Mouse (Mus musculus): ENCODE measurements at regions not wholly inside any gene's neighbourhood (a gene's known extent, or its start where the extent isn't known, plus 50 kb on each side); places are given as distances from the start of the nearest gene placed in this dataset.

DNA sequence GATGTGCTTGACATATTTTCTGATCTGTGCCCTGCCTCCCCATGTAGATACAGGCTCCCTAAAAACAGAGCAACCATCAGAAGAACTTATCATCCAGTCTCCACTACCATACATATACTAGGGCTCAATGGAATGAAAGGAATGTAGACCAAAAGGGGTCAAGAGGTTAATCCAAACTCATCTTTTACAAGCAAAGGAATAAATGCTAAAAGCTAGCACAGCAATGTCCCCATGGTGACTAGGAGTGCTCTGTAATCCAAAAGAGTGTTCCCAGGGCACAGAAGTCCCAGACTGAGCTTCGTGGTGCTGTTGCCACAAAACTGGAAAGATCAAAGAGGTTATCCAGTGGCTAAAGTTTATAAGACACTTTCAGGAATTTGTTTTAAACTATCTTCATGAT is 763.5 kb downstream of the Cypt12 start:
- no peaks in the 10 kb centered on the region for H3K9me3 ChIP-seq (replicated peaks)
- ATAC-seq (replicated peaks; ENCODE audit: insufficient number of reproducible peaks, insufficient read depth, low FRiP score, low read depth), result no peak
- H3K27ac ChIP-seq, result no peak overlapping the region
- H3K4me3 ChIP-seq, result no peak overlapping the region
- H3K4me2 ChIP-seq, result no peak overlapping the region
- H3K9ac ChIP-seq, result no peak overlapping the region
- no peaks in the 10 kb centered on the region for H3K4me1 ChIP-seq (replicated peaks)
- WGBS, result 30% methylated on average over 1 of the region's 1 CpGs
- no peaks in the 10 kb centered on the region for H3K27me3 ChIP-seq
- H3K36me3 ChIP-seq, result no peaks in the 10 kb centered on the region

GRCm38 (mm10) chr3:18713986-18714385 is 765.8 kb downstream of the Cypt12 start:
- Histone ChIP-seq H3K9ac (no peak overlapping the region), H3K9me3 (replicated peaks) (no peaks in the 10 kb centered on the region), H3K4me2 (no peak overlapping the region), H3K27me3 (no peaks in the 10 kb centered on the region), H3K4me1 (replicated peaks) (no peaks in the 10 kb centered on the region), H3K4me3 (no peak overlapping the region), H3K36me3 (no peaks in the 10 kb centered on the region), H3K27ac (no peak overlapping the region)
- 87% methylated on average over 7 of the region's 7 CpGs for WGBS
- ATAC-seq (replicated peaks; ENCODE audit: insufficient number of reproducible peaks, insufficient read depth, low FRiP score, low read depth), result no peak

DNA sequence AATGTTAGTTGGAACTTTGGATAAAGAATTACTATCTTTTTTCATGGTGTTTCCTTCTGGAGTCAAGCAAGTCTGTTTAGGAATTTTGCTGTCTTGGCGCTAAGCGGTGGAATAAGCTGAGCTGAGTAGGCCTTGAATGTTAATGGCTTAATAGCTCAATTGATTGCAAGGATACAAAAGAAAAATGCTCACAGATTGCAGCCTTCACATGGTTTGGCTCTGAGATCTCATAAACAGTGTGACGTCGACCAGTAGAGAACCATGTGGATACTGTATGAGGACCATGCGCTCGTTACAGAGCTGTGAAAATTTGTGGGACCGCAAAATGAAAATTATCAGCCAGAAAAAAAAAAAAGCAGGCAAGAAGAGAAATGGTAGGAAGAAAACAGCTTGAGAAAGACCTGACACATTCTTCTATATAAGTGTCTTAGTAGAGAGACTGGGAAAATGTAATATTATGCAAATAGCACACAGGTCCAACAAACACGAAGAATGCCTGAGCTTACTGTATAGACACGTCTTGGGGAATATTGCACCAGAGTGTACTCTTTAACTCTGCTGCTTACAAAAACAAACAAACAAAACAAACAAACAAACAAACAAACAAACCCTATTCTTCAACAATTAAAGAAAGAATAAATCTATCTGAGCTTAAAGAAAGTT is 766.9 kb downstream of the Cypt12 start:
- Histone ChIP-seq H3K9me3 (replicated peaks) (no peaks in the 10 kb centered on the region), H3K36me3 (no peaks in the 10 kb centered on the region), H3K9ac (no peak overlapping the region), H3K4me3 (no peak overlapping the region), H3K27me3 (no peaks in the 10 kb centered on the region), H3K27ac (no peak overlapping the region), H3K4me2 (no peak overlapping the region), H3K4me1 (replicated peaks) (no peaks in the 10 kb centered on the region)
- WGBS, result 92% methylated on average over 9 of the region's 9 CpGs
- ATAC-seq (replicated peaks; ENCODE audit: insufficient number of reproducible peaks, insufficient read depth, low FRiP score, low read depth), result no peak

GRCm38 (mm10) chr3:18715776-18716175 is 767.6 kb downstream of the Cypt12 start:
- WGBS, result 69% methylated on average over 5 of the region's 5 CpGs
- no peak for ATAC-seq (replicated peaks; ENCODE audit: insufficient number of reproducible peaks, insufficient read depth, low FRiP score, low read depth)
- Histone ChIP-seq H3K4me3 (no peak overlapping the region), H3K27me3 (no peaks in the 10 kb centered on the region), H3K9ac (no peak overlapping the region), H3K9me3 (replicated peaks) (no peaks in the 10 kb centered on the region), H3K4me1 (replicated peaks) (no peaks in the 10 kb centered on the region), H3K4me2 (no peak overlapping the region), H3K27ac (no peak overlapping the region), H3K36me3 (no peaks in the 10 kb centered on the region)

- no peaks in the 10 kb centered on the region for H3K9me3 ChIP-seq (replicated peaks)
- no peak overlapping the region for H3K27ac ChIP-seq
- H3K36me3 ChIP-seq, result no peaks in the 10 kb centered on the region
- WGBS, result 91% methylated on average over 1 of the region's 1 CpGs
- no peaks in the 10 kb centered on the region for H3K27me3 ChIP-seq
- H3K4me2 ChIP-seq, result no peak overlapping the region
- no peaks in the 10 kb centered on the region for H3K4me1 ChIP-seq (replicated peaks)
- no peak for ATAC-seq (replicated peaks; ENCODE audit: insufficient number of reproducible peaks, insufficient read depth, low FRiP score, low read depth)
- H3K9ac ChIP-seq, result no peak overlapping the region
- H3K4me3 ChIP-seq, result no peak overlapping the region
These were observed 777.3 kb downstream of the Cypt12 start for GRCm38 (mm10) chr3:18725507-18725906.

GRCm38 (mm10) chr3:18731251-18731650 is 783.0 kb downstream of the Cypt12 start:
- H3K36me3 ChIP-seq, result no peaks in the 10 kb centered on the region
- no peaks in the 10 kb centered on the region for H3K9me3 ChIP-seq (replicated peaks)
- H3K27ac ChIP-seq, result no peak overlapping the region
- no peak overlapping the region for H3K4me2 ChIP-seq
- no peaks in the 10 kb centered on the region for H3K27me3 ChIP-seq
- H3K4me1 ChIP-seq (replicated peaks), result no peaks in the 10 kb centered on the region
- H3K9ac ChIP-seq, result no peak overlapping the region
- ATAC-seq (replicated peaks; ENCODE audit: insufficient number of reproducible peaks, insufficient read depth, low FRiP score, low read depth), result no peak
- WGBS, result 39% methylated on average over 1 of the region's 1 CpGs
- no peak overlapping the region for H3K4me3 ChIP-seq

DNA sequence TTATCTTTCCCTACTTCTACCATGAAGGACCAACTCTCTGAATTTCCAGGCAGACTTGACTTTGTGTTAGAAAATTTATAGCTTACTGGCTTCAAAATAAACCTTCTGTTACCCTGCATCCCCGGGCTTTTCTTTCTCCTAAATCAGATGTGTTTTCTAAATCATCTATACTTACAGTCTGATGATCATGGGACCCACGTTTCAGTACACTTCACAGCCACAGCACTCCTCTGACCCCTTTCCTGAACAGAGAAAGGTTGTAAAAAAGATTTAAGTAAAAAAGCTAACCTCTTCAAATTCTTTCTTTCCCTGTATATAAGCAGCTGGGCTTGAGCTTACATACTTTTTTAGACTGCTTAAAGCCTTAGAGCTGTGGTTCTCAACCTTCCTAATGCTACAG is 783.5 kb downstream of the Cypt12 start:
- Histone ChIP-seq H3K9me3 (replicated peaks) (no peaks in the 10 kb centered on the region), H3K27ac (no peak overlapping the region), H3K36me3 (no peaks in the 10 kb centered on the region), H3K4me3 (no peak overlapping the region), H3K27me3 (no peaks in the 10 kb centered on the region), H3K9ac (no peak overlapping the region), H3K4me1 (replicated peaks) (no peaks in the 10 kb centered on the region), H3K4me2 (no peak overlapping the region)
- WGBS, result 51% methylated on average over 2 of the region's 2 CpGs
- ATAC-seq (replicated peaks; ENCODE audit: insufficient number of reproducible peaks, insufficient read depth, low FRiP score, low read depth), result no peak

DNA sequence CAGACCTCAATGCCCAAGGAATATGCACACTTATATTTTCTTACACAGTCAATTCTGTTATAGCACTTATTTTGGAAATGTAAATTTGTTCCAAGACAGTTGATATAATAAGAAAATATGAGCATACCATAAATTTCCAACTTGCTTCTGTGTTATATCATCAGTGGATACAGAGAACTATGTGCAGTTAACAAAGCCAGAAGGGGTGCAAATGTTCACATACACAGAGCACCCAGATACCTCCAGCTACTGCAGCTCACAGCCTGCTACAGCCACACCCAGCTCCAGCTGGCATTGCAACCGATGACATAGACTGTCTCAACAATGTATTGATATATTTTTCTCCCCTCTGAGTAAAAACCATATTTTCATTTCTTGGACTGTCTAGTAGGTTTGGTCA is 785.3 kb downstream of the Cypt12 start:
- H3K27me3 ChIP-seq, result no peaks in the 10 kb centered on the region
- H3K27ac ChIP-seq, result no peak overlapping the region
- H3K36me3 ChIP-seq, result no peaks in the 10 kb centered on the region
- H3K4me2 ChIP-seq, result no peak overlapping the region
- WGBS, result 87% methylated on average over 1 of the region's 1 CpGs
- no peak overlapping the region for H3K4me3 ChIP-seq
- H3K9me3 ChIP-seq (replicated peaks), result no peaks in the 10 kb centered on the region
- no peak for ATAC-seq (replicated peaks; ENCODE audit: insufficient number of reproducible peaks, insufficient read depth, low FRiP score, low read depth)
- no peak overlapping the region for H3K9ac ChIP-seq
- H3K4me1 ChIP-seq (replicated peaks), result no peaks in the 10 kb centered on the region

DNA sequence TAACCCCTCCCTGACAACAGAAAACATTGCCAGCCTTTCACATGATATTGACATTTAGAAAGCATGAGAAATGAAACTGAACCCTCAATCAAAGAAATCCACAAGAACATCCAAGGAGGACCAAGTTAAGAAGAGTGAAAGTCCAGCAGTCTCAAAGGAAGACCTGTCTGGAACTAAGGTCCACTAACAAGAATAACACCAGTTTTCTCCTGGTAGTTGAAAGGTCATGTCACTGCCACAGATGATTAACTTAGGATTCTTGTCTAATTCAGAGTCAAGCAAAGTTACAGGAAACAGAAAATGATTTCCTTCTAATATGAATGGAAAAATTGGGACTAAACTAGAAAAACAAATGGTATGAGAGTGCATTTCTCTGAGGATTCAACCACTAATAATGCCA is 790.7 kb downstream of the Cypt12 start:
- Histone ChIP-seq H3K27ac (no peak overlapping the region), H3K36me3 (no peaks in the 10 kb centered on the region), H3K27me3 (no peaks in the 10 kb centered on the region), H3K9ac (no peak overlapping the region), H3K4me3 (no peak overlapping the region), H3K9me3 (replicated peaks) (no peaks in the 10 kb centered on the region), H3K4me1 (replicated peaks) (no peaks in the 10 kb centered on the region), H3K4me2 (no peak overlapping the region)
- no peak for ATAC-seq (replicated peaks; ENCODE audit: insufficient number of reproducible peaks, insufficient read depth, low FRiP score, low read depth)

DNA sequence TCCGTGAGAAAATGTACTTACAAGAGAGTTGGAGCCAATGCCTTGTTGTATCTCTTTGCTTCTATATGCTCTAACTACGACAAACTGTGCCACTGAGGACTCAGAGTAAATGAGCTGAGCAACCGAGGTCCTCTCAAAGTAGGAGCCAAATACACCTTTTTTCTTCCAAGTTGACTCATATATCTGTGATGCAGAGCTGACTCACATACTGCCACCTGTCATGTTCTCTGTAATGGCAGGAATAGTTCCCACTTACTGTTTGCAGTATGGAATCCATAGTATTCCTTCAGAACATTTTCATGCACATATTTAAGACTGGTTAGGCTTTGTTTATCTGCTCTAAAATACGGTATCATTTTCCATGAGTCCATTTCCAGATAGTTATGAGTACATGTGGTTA is 792.1 kb downstream of the Cypt12 start:
- no peak overlapping the region for H3K9ac ChIP-seq
- 78% methylated on average over 4 of the region's 4 CpGs for WGBS
- no peak overlapping the region for H3K4me2 ChIP-seq
- H3K4me1 ChIP-seq (replicated peaks), result no peaks in the 10 kb centered on the region
- H3K36me3 ChIP-seq, result no peaks in the 10 kb centered on the region
- H3K9me3 ChIP-seq (replicated peaks), result no peaks in the 10 kb centered on the region
- H3K27me3 ChIP-seq, result no peaks in the 10 kb centered on the region
- H3K4me3 ChIP-seq, result no peak overlapping the region
- H3K27ac ChIP-seq, result no peak overlapping the region
- ATAC-seq (replicated peaks; ENCODE audit: insufficient number of reproducible peaks, insufficient read depth, low FRiP score, low read depth), result no peak

- Histone ChIP-seq H3K4me1 (replicated peaks) (no peaks in the 10 kb centered on the region), H3K27me3 (no peaks in the 10 kb centered on the region), H3K27ac (no peak overlapping the region), H3K4me3 (no peak overlapping the region), H3K9ac (no peak overlapping the region), H3K36me3 (no peaks in the 10 kb centered on the region), H3K4me2 (no peak overlapping the region), H3K9me3 (replicated peaks) (no peaks in the 10 kb centered on the region)
- ATAC-seq (replicated peaks; ENCODE audit: insufficient number of reproducible peaks, insufficient read depth, low FRiP score, low read depth), result no peak
- WGBS, result 83% methylated on average over 2 of the region's 2 CpGs
These were observed 795.3 kb downstream of the Cypt12 start for GRCm38 (mm10) chr3:18743474-18743873.

GRCm38 (mm10) chr3:18744216-18744615 is 796.0 kb downstream of the Cypt12 start:
- Histone ChIP-seq H3K4me3 (no peak overlapping the region), H3K27me3 (no peaks in the 10 kb centered on the region), H3K4me2 (no peak overlapping the region), H3K4me1 (replicated peaks) (no peaks in the 10 kb centered on the region), H3K9ac (no peak overlapping the region), H3K36me3 (no peaks in the 10 kb centered on the region), H3K27ac (no peak overlapping the region), H3K9me3 (replicated peaks) (no peaks in the 10 kb centered on the region)
- ATAC-seq (replicated peaks; ENCODE audit: insufficient number of reproducible peaks, insufficient read depth, low FRiP score, low read depth), result no peak
- 64% methylated on average over 3 of the region's 3 CpGs for WGBS

Measured in heart, embryonic 15.5 days (tissue).